Mouse (Mus musculus) spleen, adult 18-20 months (tissue): ENCODE data around the gene Lyz2.
"Not testable (repeated sequence)": the region's sequence is repeated elsewhere in the genome, so short reads cannot be mapped to it uniquely, and the experiment has no call there.

Experiments
- DNase-seq, 2 experiments: peaks; one replicate each; pipeline ENCODE4 v3.0.0; 2022; ENCODE audit warnings: mixed read lengths in 2 of 2

Lyz2 gene

GRCm38 (mm10) chr10:117284578-117285520 lies 2.7 kb upstream of the Lyz2 start:
- DNase-seq = no peak

GRCm38 (mm10) chr10:117283871-117284577 lies 1.9 kb upstream of the Lyz2 start:
- no peak for DNase-seq

DNA sequence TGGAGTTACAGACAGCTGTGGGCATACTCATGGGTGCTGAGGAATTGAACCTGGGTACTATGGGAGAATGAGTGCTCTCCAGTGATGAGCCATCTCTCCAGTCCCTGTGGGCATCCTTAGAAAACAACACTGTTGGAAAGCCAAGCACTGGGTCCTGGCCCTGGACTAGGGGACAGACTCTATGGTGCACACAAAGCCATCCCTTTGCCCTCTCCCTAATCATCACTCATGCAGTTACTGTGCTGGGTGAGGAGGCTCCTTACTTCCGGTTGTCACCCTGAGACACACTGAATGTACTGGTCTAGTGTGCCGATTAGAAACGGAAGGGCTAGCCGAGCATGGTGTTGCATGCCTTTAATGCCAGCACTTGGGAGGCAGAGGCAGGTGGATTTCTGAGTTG lies 1.1 kb upstream of the Lyz2 start:
- not testable (repeated sequence) for DNase-seq

DNA sequence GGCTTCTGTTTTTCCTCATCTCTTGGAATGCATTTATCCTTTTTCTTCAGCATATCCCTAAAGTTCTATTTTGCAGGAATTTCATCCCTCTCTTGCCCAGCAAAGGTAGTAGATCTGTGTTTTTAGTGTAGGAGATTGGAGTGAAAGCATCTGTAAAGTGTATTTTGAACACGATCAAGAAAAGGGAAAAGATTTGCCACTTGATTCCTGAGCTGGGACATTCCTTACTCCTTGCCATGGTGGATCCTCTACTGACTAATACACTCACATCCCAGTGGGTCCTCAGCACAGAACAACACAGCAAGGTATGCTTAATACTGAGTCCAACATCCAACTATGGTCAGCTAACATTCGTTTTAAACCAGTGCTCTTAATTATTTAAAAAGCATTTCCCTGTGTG lies 430 bp upstream of the Lyz2 start:
- no peak for DNase-seq

GRCm38 (mm10) chr10:117281381-117281920 lies 670 bp downstream of the Lyz2 start:
- no peak for DNase-seq

DNA sequence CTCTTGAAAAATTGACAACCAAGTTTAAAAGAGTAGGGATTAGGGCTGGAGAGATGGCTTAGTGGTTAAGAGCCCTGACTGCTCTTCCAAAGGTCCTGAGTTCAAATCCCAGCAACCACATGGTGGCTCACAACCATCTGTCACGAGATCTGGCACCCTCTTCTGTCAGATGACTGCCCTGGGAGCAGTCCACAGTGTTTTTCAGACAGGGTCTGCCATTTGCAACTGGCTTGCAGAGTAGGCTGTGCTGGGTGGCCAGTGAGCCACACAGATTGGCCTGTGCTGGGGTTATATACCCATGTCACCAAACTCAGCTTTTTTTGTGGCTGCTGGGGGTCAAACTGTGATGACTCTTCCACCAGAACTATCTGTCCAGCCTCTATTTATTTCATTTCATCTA lies 2.1 kb downstream of the Lyz2 start:
- DNase-seq = no peak

- not testable (repeated sequence) for DNase-seq
Measured at GRCm38 (mm10) chr10:117278510-117278909, 3.6 kb downstream of the Lyz2 start.

- DNase-seq = not testable (repeated sequence)
Measured at GRCm38 (mm10) chr10:117277779-117278178, 4.3 kb downstream of the Lyz2 start.

- DNase-seq = no peak
Measured at GRCm38 (mm10) chr10:117275681-117276369, 6.3 kb downstream of the Lyz2 start.

GRCm38 (mm10) chr10:117274645-117275044 lies 7.5 kb downstream of the Lyz2 start:
- not testable (repeated sequence) for DNase-seq

GRCm38 (mm10) chr10:117272023-117272422 lies 10.1 kb downstream of the Lyz2 start:
- no peak for DNase-seq

GRCm38 (mm10) chr10:117259870-117260269 lies 22.3 kb downstream of the Lyz2 start:
- DNase-seq = no peak

DNA sequence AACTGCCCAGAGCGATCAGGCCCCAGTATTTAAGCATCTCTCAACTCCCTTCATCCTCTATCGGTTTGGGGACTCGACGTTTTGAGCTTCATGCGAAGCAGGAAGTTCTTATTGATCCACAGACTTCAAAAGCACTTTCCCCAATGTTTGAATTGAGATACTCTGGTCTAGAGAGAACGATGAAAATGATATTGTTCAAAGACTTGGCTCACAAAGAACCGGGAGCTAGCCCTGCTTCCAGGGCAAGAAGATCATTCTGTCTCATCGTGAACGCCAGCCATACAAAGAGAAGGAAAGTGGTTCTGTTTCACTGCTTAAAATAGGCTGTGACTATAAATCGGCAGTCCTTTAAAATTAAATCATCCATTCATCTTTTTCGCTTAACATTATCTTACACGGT lies 43.5 kb downstream of the Lyz2 start, which contains the start of gene 9530003J23Rik:
TSS of gene 9530003J23Rik (minus strand) at position 101 of the 400 bp plus-strand sequence.
- no peak for DNase-seq

- no peak for DNase-seq
Measured at GRCm38 (mm10) chr10:117235866-117236265, 46.3 kb downstream of the Lyz2 start.

DNA sequence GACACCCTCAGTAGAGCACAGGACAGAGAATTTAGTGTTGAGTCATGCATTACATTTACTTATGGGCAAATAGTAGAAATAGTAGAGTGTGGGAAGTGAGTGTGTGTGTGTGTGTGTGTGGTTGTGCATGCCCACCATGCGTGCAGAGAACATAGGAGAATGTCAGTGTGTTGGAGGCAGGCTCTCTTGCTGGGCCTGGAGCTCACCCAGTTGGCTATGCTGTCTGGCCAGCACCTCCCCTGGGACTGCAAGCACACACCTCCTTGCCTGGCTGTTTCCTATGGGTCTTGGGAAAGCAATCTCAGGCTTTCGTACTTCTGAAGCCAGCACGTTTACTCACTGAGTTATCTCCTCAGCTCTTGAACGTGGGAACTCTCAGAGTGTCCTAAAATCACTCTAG lies 47.3 kb downstream of the Lyz2 start:
- no peak for DNase-seq

DNA sequence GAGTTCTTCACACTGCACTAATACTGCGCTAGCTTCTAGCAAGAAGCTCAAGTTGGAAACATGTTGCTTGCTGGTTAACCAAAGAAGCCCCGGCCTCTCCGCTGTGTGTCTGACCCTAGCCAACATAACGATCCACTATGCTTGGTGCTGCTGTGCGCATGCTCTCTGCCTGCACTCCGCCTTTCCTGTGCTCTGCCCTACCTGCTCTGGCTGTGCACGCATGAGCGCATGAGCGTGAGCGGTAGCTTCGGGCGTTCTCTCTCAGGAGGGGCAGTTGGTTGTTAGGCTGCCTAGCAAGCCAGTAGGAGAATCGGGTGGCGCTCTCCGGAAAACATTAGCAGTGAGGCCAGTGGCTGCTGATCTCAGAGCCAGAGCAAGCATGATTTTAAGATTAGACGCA lies 52.3 kb downstream of the Lyz2 start:
- DNase-seq = no peak
